14 mouse cellular contexts compared by ENCODE assay signal in the genomic region with DNA sequence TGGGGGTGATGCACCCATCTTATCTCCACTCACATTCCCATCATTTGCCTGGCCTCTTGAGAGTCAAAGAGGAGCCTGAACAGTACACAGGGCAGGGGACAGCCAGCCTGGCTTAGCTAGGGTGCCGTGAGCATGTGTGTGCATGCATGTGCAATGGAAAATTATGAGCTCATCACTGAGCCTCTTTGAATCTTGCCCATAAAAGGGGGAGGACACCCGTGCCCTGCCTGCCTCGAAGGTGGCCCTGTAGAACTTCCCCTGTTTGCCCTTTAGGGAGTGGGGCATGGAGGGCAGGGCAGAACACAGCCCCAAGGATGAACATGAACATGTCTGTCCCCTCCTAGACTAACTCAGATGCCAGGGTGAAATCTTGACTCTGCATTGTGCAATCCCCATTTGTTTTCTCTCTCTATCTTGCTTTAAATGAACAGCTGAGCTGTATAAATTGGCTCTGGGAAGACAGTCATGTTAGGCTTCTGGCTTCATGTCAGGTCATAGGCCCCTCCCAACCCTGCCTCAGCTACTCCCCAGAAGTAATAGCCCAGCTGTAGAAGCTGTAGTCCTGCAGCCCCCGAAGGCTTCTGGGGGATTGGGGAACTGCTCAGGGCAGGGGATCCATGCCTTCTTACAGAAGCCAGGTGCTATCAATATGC. TPM values are rescaled to one million over a fixed set of nuclear protein-coding genes. Genes with fewer than 3 reads are reported as not detected.
DNase-seq lines count a peak whose midpoint lies in the region; ATAC-seq and TF ChIP-seq lines count a peak whose summit lies in the region.
"Had no signal": no experiment of that assay in that cellular context is flagged by ENCODE, and none has a peak within 500 bp of the region (broad histone marks: within the 10 kb centered on the region; RNA-seq: fewer than 3 reads in every experiment).

No protein-coding gene starts in this region.

- peak; percentile 14; the same call in 1 of the 2 replicates for ATAC-seq in heart, postnatal 0 days (ENCODE audit: insufficient read depth, low read depth)

- H3K9me3 ChIP-seq in heart, postnatal 0 days (replicated peaks; ENCODE audit: control insufficient read depth, low read length): no peaks in the 10 kb centered on the region
- H3K9me3 ChIP-seq: forebrain, embryonic 10.5 days; hindbrain, embryonic 10.5 days; neural tube, embryonic 12.5 days had no signal

- intact Hi-C loops in left cerebral cortex, postnatal 14 days (cut with DNase I): no loop called here

- no peaks in the 10 kb centered on the region for H3K27me3 ChIP-seq in heart, postnatal 0 days (ENCODE audit: control insufficient read depth, insufficient read depth, low read length)
- H3K27me3 ChIP-seq: neural tube, embryonic 12.5 days had no signal

- TF ChIP-seq CTCF in heart, postnatal 0 days (IDR thresholded peaks at IDR 0.05; ENCODE audit: low read depth): no peak

- no peak overlapping the region for H3K4me3 ChIP-seq in heart, postnatal 0 days (ENCODE audit: low read depth, low read length)
- H3K4me3 ChIP-seq: forebrain, embryonic 10.5 days; hindbrain, embryonic 10.5 days; neural tube, embryonic 12.5 days had no signal

- no peak overlapping the region for H3K9ac ChIP-seq in heart, postnatal 0 days (replicated peaks; ENCODE audit: low read depth, low read length)
- H3K9ac ChIP-seq: neural tube, embryonic 12.5 days had no signal

- H3K27ac ChIP-seq in heart, postnatal 0 days (ENCODE audit: low read depth): no peak overlapping the region
- H3K27ac ChIP-seq: forebrain, embryonic 10.5 days; hindbrain, embryonic 10.5 days; neural tube, embryonic 12.5 days had no signal

- H3K4me1 ChIP-seq in heart, postnatal 0 days (ENCODE audit: control insufficient read depth, insufficient read depth): no peaks in the 10 kb centered on the region
- H3K4me1 ChIP-seq: neural tube, embryonic 12.5 days had no signal

- TF ChIP-seq EP300 in heart, postnatal 0 days (IDR thresholded peaks at IDR 0.05; ENCODE audit: low read depth): no peak

- no peak overlapping the region for H3K4me2 ChIP-seq in heart, postnatal 0 days (ENCODE audit: low read depth, low read length)
- H3K4me2 ChIP-seq: neural tube, embryonic 12.5 days had no signal

- 58% methylated on average over 4 of the region's 4 CpGs for WGBS in heart, postnatal 0 days

- H3K36me3 ChIP-seq in heart, postnatal 0 days (replicated peaks; ENCODE audit: control insufficient read depth, insufficient read depth, low read length): no peaks in the 10 kb centered on the region
- H3K36me3 ChIP-seq: forebrain, embryonic 10.5 days; hindbrain, embryonic 10.5 days; neural tube, embryonic 12.5 days had no signal

- peak; percentile 35 for DNase-seq in 416B (ENCODE audit: low read depth)
- DNase-seq in CD4-positive, CD25-positive, alpha-beta regulatory T cell, adult 2 months (ENCODE audit: low read depth, low spot score): peak; percentile 73
- DNase-seq in heart, postnatal 0 days (ENCODE audit: low spot score): no peak
- DNase-seq in lung, postnatal 14 days: peak; percentile 22
- DNase-seq in right cerebral cortex, postnatal 14 days: no peak
- DNase-seq in adrenal gland, postnatal 36 days: no peak
- no peak for DNase-seq in left cerebral cortex, postnatal 14 days (ENCODE audit: low spot score in 2 of 2)
- DNase-seq: adrenal gland, postnatal 10 days; kidney, adult 8-10 months; liver had no signal

RNA-seq across cellular contexts. Expression of gene Il1r2, which starts 14.6 kb away (rescaled TPM):
- total RNA-seq in heart, postnatal 0 days (2014; rRNA removed; ENCODE audit: low replicate concordance): 1.1 and 6.9 TPM in 2 replicates
- 0.15 and 0.16 TPM in 2 replicates for polyA plus RNA-seq in heart, postnatal 0 days (2015; fragmentation: Nextera tagmentation; extraction: Ambion mirVana)
- total RNA-seq in adrenal gland, postnatal 36 days (2021): 1 to 10 TPM in 1 of 2 experiments, under 1 TPM in 1; 0.89 to 1.1 TPM
- under 1 TPM in 1 of 2 experiments, not detected in 1; 0.76 TPM for total RNA-seq in left cerebral cortex, postnatal 14 days (2021)
- total RNA-seq: MEL had no signal

Comparison
In these comparisons a context has a peak if more than half of its experiments do, and no peak if none do; other contexts are left out.
1. DNase-seq: peak in 416B (single experiment), CD4-positive, CD25-positive, alpha-beta regulatory T cell, adult 2 months (single experiment) and lung, postnatal 14 days (single experiment); none in heart, postnatal 0 days (single experiment), right cerebral cortex, postnatal 14 days (single experiment), adrenal gland, postnatal 36 days (0 of 2) and left cerebral cortex, postnatal 14 days (0 of 2).